Mouse (Mus musculus): ENCODE results near the gene Rad23a. TPM values are rescaled to one million over a fixed set of nuclear protein-coding genes. Genes with fewer than 3 reads are reported as not detected.

Rad23a gene
- 338 and 623 TPM in 2 replicates for polyA plus RNA-seq (2012; ENCODE audit: insufficient read depth, low replicate concordance)

DNA sequence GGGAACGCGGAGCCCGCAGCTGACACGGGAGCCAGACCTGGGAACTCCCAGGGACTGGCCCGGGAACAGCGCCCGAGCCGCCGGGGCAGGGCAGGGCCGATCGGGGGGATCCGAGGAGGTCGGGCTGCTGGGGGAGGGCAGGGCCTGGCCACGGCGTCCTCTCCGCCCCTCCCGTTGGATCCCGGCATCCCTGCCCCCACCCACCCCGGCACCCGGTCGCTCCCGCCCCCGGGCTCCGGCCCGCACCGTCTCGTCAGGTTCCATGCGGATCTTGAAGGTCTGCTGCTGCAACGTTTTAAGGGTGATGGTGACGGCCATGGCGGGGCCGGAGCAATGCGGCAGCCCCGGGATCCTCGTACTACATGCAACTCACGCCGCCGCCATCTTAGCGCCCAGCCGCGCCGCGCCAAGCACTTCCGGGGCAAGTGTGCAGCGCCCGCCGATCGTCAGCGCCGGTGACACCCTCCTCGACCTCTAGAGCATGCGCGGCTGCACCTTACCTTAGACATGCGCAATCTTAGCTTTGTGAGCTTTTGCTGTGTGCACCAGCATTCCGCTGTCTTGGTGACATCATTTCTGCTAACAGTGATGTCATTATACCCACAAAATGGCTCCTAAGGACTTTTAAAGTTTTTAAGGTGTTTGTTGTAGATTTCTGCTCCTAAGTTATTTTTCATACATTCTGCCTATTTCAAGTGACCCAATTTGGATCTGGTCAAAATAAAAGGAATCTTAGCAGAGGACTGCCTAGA is at the start of gene Rad23a:
TSS of gene Rad23a (minus strand) at position 418 of the 752 bp plus-strand sequence.
- H3K9me3 ChIP-seq = no peaks in the 10 kb centered on the region
- H3K27me3 ChIP-seq (replicated peaks) = no peaks in the 10 kb centered on the region
- peaks cover 70% of the 10 kb centered on the region for H3K4me1 ChIP-seq
- TF ChIP-seq FLI1 (IDR thresholded peaks at IDR 0.05; ENCODE audit: low read length) = no peak; the same call in 1 of the 2 replicates
- TF ChIP-seq GATA1 (IDR thresholded peaks at IDR 0.05; ENCODE audit: borderline replicate concordance, low read length) = no peak
- H3K36me3 ChIP-seq (replicated peaks; ENCODE audit: low read length) = peaks cover 82% of the 10 kb centered on the region
- H3K4me3 ChIP-seq (replicated peaks) = peak within 1 kb of the TSS; percentile 97

DNA sequence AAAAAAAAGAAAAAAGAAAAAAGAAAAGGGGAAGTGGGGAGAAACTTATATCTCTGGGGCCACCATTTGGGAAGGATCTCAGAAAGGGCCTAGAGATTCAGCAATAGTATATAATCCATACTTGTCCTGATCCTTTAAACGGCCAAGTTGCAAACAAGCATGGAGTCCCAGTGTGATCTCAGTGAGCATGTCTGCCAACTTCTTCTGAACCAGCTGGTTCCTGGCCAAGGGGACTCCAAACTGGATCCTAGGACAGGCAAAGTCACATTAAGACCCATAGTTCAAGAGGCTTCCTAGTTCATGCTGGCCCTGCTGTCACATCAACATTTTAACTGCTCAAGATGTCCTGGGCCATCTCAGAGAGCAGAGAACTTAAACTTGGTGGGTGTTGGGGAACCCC is 48.7 kb upstream of the Rad23a start:
- H3K36me3 ChIP-seq (replicated peaks; ENCODE audit: low read length) = peaks cover 60% of the 10 kb centered on the region
- no peaks in the 10 kb centered on the region for H3K9me3 ChIP-seq
- H3K4me3 ChIP-seq (replicated peaks) = no peak overlapping the region
- TF ChIP-seq FLI1 (IDR thresholded peaks at IDR 0.05; ENCODE audit: low read length) = no peak
- no peak for TF ChIP-seq GATA1 (IDR thresholded peaks at IDR 0.05; ENCODE audit: borderline replicate concordance, low read length)
- no peaks in the 10 kb centered on the region for H3K27me3 ChIP-seq (replicated peaks)
- H3K4me1 ChIP-seq = peaks cover 27% of the 10 kb centered on the region

DNA sequence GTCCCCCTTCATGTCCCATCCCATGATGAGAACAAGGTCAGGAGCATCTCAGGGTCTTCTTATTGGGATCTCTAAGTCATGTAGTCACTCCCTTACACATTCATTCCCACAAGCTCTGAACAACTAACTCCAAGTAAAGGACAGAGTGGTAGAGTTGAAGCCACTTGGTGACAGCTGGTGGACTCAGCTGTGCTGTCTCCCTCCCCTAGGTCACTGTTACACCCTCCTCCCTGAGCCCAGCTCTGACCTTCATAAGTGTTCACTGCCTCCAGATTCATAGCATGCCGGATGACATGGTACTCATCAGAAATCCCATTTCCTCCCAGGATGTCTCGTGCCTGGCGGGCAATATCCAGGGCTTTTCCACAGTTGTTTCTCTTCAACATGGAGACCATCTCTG is 47.8 kb upstream of the Rad23a start:
- no peaks in the 10 kb centered on the region for H3K9me3 ChIP-seq
- H3K27me3 ChIP-seq (replicated peaks) = no peaks in the 10 kb centered on the region
- peaks cover 64% of the 10 kb centered on the region for H3K36me3 ChIP-seq (replicated peaks; ENCODE audit: low read length)
- no peak for TF ChIP-seq FLI1 (IDR thresholded peaks at IDR 0.05; ENCODE audit: low read length)
- no peak for TF ChIP-seq GATA1 (IDR thresholded peaks at IDR 0.05; ENCODE audit: borderline replicate concordance, low read length)
- no peak overlapping the region for H3K4me3 ChIP-seq (replicated peaks)
- peaks cover 19% of the 10 kb centered on the region for H3K4me1 ChIP-seq

DNA sequence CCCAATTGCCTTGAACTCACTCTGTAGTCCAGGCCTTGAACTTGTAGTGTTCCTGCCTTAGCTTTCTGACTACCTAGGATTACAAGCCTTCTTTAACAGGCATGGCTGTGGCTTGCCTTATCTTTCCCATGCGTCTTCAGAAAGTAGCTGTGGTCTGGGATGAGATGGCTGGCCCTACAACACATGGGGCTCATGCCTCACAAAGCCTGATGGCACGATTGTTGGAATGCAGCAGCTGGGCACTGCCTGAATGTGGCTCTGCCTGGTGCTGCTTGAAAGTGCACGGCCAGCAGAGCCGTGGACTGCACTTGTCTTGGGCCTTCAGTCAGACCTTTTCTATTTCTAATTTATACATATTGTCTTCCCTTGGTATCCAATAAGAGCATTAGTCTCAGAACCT is 44.3 kb upstream of the Rad23a start:
- H3K4me3 ChIP-seq (replicated peaks) = no peak overlapping the region
- no peaks in the 10 kb centered on the region for H3K9me3 ChIP-seq
- peaks cover 7% of the 10 kb centered on the region for H3K4me1 ChIP-seq
- H3K36me3 ChIP-seq (replicated peaks; ENCODE audit: low read length) = peaks cover 53% of the 10 kb centered on the region
- TF ChIP-seq GATA1 (IDR thresholded peaks at IDR 0.05; ENCODE audit: borderline replicate concordance, low read length) (no peak), FLI1 (IDR thresholded peaks at IDR 0.05; ENCODE audit: low read length) (no peak)
- H3K27me3 ChIP-seq (replicated peaks) = no peaks in the 10 kb centered on the region

DNA sequence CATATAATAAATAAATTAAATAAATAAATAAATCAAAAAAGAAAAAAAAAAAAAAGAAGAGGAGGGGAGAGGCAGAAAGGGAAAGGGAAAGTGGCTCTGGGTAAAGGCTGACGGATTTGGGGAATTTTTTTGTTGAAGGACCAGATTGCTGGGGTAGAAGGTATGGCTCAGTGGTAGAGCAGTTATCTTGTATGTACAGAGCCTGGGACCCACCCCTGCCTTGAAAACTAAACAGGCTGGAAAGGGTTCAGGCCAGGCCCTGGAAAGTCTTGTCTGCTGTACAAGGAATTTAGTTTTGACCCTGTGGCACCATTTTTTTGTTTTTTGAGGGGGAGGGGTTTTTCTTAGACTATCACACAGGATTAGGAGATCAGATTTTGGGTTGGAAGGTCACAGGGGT is 38.5 kb upstream of the Rad23a start:
- H3K36me3 ChIP-seq (replicated peaks; ENCODE audit: low read length) = peaks cover 14% of the 10 kb centered on the region
- no peak overlapping the region for H3K4me3 ChIP-seq (replicated peaks)

DNA sequence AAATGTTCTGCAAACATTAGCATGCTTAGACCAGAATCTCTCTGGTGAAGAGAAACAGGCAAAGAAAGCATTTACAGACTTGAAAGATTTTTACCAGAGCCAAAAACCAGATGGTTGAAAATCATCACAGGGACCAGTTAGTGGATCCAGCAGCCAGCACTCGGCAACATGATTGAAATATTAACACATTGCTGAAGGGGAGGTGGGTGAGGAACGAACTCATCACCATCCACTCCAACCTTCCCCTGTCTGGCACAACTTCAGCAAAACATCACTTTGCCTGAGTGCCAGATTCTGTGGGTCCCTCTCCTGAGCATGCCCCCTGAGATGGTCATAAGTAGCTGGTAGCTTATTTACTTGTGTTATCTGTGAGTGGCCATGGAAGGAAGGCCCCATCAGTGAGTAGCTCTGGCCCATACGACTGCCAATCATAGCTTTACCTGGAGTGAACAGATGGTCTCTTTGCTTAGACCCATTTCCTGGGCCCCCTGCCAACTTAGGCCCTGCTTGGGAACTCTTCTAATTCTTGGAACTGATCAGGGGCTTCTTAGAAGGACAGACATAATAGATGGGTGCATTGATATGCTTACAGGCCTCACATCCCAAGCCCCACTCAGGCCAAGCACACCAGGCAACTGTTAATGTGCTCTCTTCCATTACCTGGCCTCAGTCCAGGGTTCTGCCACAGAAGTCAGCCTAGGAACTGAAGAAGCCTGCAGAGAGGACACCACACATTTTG is 37.0 kb upstream of the Rad23a start:
- no peaks in the 10 kb centered on the region for H3K27me3 ChIP-seq (replicated peaks)
- H3K4me1 ChIP-seq = peaks cover 6% of the 10 kb centered on the region
- no peaks in the 10 kb centered on the region for H3K9me3 ChIP-seq
- TF ChIP-seq FLI1 (IDR thresholded peaks at IDR 0.05; ENCODE audit: low read length) = no peak
- no peak for TF ChIP-seq GATA1 (IDR thresholded peaks at IDR 0.05; ENCODE audit: borderline replicate concordance, low read length)
- no peak overlapping the region for H3K4me3 ChIP-seq (replicated peaks)
- H3K36me3 ChIP-seq (replicated peaks; ENCODE audit: low read length) = peaks cover 10% of the 10 kb centered on the region

More for the DNA sequence above, 38.5 kb upstream of the Rad23a start:
- no peaks in the 10 kb centered on the region; the same call in 1 of the 2 replicates for H3K4me1 ChIP-seq
- TF ChIP-seq GATA1 (IDR thresholded peaks at IDR 0.05; ENCODE audit: borderline replicate concordance, low read length) = no peak
- no peak for TF ChIP-seq FLI1 (IDR thresholded peaks at IDR 0.05; ENCODE audit: low read length)
- H3K27me3 ChIP-seq (replicated peaks) = no peaks in the 10 kb centered on the region
- H3K9me3 ChIP-seq = no peaks in the 10 kb centered on the region

DNA sequence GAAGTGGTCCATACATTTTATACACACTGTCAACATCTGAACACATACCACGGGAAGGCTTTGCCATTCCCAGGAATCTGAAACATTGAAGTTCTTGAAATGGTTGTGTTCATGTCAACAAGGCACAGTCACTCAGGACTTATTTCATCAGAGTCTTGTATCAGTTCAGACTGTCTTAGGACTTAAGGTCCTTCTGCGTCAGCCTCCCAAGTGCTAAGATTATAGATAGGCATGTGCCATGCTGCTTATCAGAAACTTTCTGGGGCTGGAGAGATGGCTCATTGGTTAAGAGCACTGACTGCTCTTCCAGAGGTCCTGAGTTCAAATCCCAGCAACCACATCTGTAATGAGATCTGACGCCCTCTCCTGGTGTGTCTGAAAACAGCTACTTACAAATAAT is 33.9 kb upstream of the Rad23a start:
- H3K4me3 ChIP-seq (replicated peaks) = no peak overlapping the region
- TF ChIP-seq FLI1 (IDR thresholded peaks at IDR 0.05; ENCODE audit: low read length) = no peak
- TF ChIP-seq GATA1 (IDR thresholded peaks at IDR 0.05; ENCODE audit: borderline replicate concordance, low read length) = no peak
- H3K36me3 ChIP-seq (replicated peaks; ENCODE audit: low read length) = peaks cover 22% of the 10 kb centered on the region
- no peaks in the 10 kb centered on the region for H3K9me3 ChIP-seq
- no peaks in the 10 kb centered on the region for H3K27me3 ChIP-seq (replicated peaks)
- peaks cover 19% of the 10 kb centered on the region for H3K4me1 ChIP-seq

DNA sequence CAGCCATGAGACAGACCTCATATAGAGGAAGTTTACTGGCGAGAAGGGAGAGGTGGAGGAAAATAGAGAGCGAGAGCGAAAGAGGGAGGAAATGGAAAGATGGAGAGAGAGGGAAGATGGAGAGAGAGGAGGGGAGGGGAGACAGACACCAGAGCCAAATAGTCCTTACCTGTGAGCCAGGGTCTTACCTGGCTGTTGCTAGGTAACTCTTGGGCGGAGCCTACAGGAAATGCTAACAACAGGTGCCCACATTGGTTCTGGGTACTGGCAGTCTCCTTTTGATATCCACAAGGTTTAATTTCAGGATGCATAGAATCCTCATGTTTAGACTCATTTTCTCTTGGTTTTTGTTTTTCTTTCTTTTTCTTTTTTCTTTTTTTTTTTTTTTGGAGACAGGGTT is 32.6 kb upstream of the Rad23a start:
- TF ChIP-seq FLI1 (IDR thresholded peaks at IDR 0.05; ENCODE audit: low read length) (no peak), GATA1 (IDR thresholded peaks at IDR 0.05; ENCODE audit: borderline replicate concordance, low read length) (no peak)

DNA sequence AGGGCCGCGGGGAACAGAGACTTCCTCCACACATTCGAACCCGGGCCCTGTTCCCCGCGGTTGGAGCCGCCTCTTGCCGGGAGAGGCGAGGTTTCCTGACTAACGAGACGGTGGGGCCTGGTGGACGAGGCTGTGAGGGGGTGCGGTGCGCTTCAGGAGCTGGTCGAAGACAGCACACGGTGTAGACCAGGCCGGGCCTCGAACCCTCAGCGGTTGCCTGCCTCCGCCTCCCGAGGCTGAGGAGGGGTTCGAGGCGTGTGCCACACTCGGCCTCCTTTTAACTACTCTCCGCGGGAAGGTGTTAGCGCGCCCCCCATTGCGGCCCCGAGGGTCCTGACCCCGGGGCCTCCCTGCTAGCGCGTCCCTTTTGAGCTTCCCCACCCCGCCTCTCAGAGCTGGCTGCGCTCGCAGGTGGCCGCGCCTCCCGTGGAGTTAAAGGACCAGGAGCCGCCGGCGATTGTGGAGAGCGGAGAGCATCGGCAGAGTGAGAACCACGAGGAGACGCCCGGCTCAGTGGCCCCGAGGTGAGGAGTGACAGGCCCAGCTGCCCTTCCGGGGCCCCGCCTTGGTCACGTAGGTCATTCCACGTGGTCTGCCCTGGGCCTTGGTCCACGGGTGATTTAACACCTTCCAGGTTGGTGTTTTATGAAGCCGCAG is 32.0 kb upstream of the Rad23a start:
- TF ChIP-seq GATA1 (IDR thresholded peaks at IDR 0.05; ENCODE audit: borderline replicate concordance, low read length) (no peak), FLI1 (IDR thresholded peaks at IDR 0.05; ENCODE audit: low read length) (no peak)
- peaks cover 37% of the 10 kb centered on the region for H3K36me3 ChIP-seq (replicated peaks; ENCODE audit: low read length)

More for the DNA sequence above, 32.6 kb upstream of the Rad23a start:
- Histone ChIP-seq H3K4me1 (peaks cover 19% of the 10 kb centered on the region), H3K9me3 (no peaks in the 10 kb centered on the region), H3K4me3 (replicated peaks) (peak overlapping the region; percentile 93), H3K27me3 (replicated peaks) (no peaks in the 10 kb centered on the region), H3K36me3 (replicated peaks; ENCODE audit: low read length) (peaks cover 35% of the 10 kb centered on the region)

More for the DNA sequence above, 32.0 kb upstream of the Rad23a start:
- Histone ChIP-seq H3K4me3 (replicated peaks) (peak overlapping the region; percentile 93), H3K9me3 (no peaks in the 10 kb centered on the region), H3K27me3 (replicated peaks) (no peaks in the 10 kb centered on the region), H3K4me1 (peaks cover 19% of the 10 kb centered on the region)
